Mouse (Mus musculus): Measurements from ENCODE around the gene Greb1. TPM values are rescaled to one million over a fixed set of nuclear protein-coding genes. Genes with fewer than 3 reads are reported as not detected.

Gene Greb1
- total and polyA plus RNA-seq, 3 experiments = 0.25 to 0.51 (median 0.39) TPM

DNA sequence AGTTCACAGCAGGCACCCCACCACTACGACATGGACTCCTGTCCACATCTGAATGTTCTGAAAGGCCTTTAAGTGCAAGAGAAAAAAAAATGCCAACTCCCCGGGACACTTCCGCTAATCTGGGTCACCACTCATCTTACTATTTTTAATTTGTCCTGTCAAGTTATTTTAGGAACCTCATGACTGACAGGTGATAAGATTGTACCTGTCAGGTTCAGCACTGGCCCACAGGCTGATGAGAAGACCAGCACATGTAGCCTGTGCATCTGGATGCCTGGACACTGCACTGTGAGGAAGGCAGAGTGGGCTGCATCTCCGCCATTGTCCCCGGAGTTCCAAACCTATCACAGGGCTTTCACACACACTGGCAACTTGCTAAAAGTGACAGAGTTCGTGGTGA is 150.9 kb downstream of the Greb1 start:
- Histone ChIP-seq H3K27me3 (ENCODE audit: control insufficient read depth, insufficient read depth, low read length) (no peaks in the 10 kb centered on the region), H3K4me3 (no peak overlapping the region), H3K27ac (peak overlapping the region; percentile 86), H3K79me2 (replicated peaks; ENCODE audit: control insufficient read depth, insufficient read depth, low read length) (no peaks in the 10 kb centered on the region), H3K36me3 (ENCODE audit: control insufficient read depth, insufficient read depth, low read length) (no peaks in the 10 kb centered on the region), H3K4me1 (ENCODE audit: control insufficient read depth, insufficient read depth, low read length) (peaks cover 3% of the 10 kb centered on the region), H3K9ac (ENCODE audit: low read depth, low read length) (peak overlapping the region; percentile 47)
- DNase-seq = peak in 1 of 2 experiments; percentile 36
- TF ChIP-seq CTCF (IDR thresholded peaks at IDR 0.05) = no peak
- peak; percentile 50; the same call in 1 of the 2 replicates for TF ChIP-seq POLR2A (IDR thresholded peaks at IDR 0.05; ENCODE audit: insufficient read depth, low read depth, low read length)
- peak; percentile 88 for TF ChIP-seq EP300 (IDR thresholded peaks at IDR 0.05; ENCODE audit: insufficient read depth, low read depth, low read length)
- intact Hi-C loops (cut with DNase I) = no loop called here
- 44% methylated on average over 6 of the region's 6 CpGs for WGBS

DNA sequence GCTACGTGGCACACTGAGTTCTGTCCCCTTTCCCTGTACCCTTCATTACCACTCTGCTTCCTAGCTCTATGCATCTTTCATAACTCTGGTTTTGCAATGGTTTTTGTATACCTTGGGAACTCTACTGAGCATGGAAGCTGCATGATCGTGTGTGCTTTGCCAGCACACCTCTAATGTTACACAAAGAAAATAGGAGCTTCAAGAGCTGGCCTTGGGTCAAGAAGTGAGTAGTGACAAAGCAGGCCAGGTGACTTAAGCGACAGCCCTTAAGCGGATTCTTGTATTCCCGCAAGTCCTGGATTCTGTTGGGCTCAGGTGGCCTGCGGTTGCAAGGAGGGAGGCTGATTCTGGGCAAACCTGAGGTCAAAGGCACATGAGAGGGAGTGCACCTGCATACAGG is 152.4 kb downstream of the Greb1 start:
- Histone ChIP-seq H3K4me1 (ENCODE audit: control insufficient read depth, insufficient read depth, low read length) (peaks cover 5% of the 10 kb centered on the region), H3K27me3 (ENCODE audit: control insufficient read depth, insufficient read depth, low read length) (no peaks in the 10 kb centered on the region), H3K36me3 (ENCODE audit: control insufficient read depth, insufficient read depth, low read length) (no peaks in the 10 kb centered on the region), H3K4me3 (no peak overlapping the region), H3K27ac (no peak overlapping the region), H3K9ac (ENCODE audit: low read depth, low read length) (no peak overlapping the region), H3K79me2 (replicated peaks; ENCODE audit: control insufficient read depth, insufficient read depth, low read length) (no peaks in the 10 kb centered on the region)
- DNase-seq = no peak
- 79% methylated on average over 6 of the region's 6 CpGs for WGBS
- TF ChIP-seq CTCF (IDR thresholded peaks at IDR 0.05) (no peak), POLR2A (IDR thresholded peaks at IDR 0.05; ENCODE audit: insufficient read depth, low read depth, low read length) (no peak), EP300 (IDR thresholded peaks at IDR 0.05; ENCODE audit: insufficient read depth, low read depth, low read length) (no peak)
- intact Hi-C loops (cut with DNase I) = no loop called here

DNA sequence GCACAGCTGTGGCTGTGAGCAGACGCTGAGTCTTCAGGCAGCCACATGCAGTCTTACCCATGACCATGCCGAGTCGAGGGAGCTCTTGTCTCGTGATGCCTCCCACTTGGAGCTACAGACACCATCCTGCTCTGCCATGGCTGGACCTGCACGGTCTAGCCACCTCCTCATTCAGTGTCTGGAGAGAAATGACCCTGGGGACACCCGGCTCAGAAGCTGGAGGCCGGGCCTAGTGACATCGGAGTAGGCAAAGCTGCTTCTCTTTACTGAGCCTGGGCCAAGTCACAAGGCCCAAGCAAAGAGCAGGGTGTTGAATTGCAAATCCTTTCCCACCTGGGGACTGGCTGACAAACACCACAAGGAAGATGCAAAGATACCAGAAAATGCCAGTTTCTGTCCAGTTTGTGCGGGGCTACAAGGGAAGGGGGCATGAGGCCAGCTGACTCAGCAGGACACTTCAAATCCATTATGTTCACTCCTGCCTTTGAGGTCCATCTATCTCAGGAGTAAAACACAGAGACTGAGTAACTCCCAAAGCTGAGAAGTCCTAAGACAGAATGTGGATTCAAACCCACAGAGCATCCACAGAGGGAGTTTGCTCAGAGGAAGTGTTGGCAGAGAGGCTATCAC is 153.8 kb downstream of the Greb1 start:
- H3K4me3 ChIP-seq = peak overlapping the region; percentile 46
- H3K4me1 ChIP-seq (ENCODE audit: control insufficient read depth, insufficient read depth, low read length) = peaks cover 5% of the 10 kb centered on the region
- H3K9ac ChIP-seq (ENCODE audit: low read depth, low read length) = peak overlapping the region; percentile 77
- TF ChIP-seq EP300 (IDR thresholded peaks at IDR 0.05; ENCODE audit: insufficient read depth, low read depth, low read length) = 0 out of 2 replicates have a peak, but pooled peaks have one; percentile 49
- TF ChIP-seq POLR2A (IDR thresholded peaks at IDR 0.05; ENCODE audit: insufficient read depth, low read depth, low read length) = peak; percentile 79
- TF ChIP-seq CTCF (IDR thresholded peaks at IDR 0.05) = no peak
- WGBS = 32% methylated on average over 9 of the region's 9 CpGs
- no peaks in the 10 kb centered on the region for H3K27me3 ChIP-seq (ENCODE audit: control insufficient read depth, insufficient read depth, low read length)
- H3K27ac ChIP-seq = peak overlapping the region; percentile 85
- H3K36me3 ChIP-seq (ENCODE audit: control insufficient read depth, insufficient read depth, low read length) = no peaks in the 10 kb centered on the region; the same call in 1 of the 2 replicates
- intact Hi-C loops (cut with DNase I) = no loop called here
- DNase-seq = peak; percentile 44 to 58
- H3K79me2 ChIP-seq (replicated peaks; ENCODE audit: control insufficient read depth, insufficient read depth, low read length) = no peaks in the 10 kb centered on the region

DNA sequence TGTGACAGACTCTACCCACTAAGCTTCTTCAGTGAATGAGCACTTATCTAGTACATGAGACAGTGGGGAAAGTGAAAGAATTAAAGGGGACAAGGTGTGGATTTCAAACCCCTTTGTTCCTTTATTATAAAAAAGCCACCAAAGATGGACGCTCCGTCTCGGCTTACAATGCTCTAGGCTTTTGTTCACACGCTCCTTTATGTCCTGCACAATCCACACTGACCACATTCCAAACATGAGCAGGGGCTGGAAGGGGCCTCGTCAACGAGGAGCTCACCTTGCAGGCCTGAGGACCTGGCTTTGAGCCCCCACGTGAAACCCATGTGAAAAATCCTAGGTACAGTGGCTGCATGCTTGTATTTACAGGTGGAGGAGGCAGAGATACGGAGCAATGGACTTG is 156.0 kb downstream of the Greb1 start:
- whole genome bisulfite sequencing = 56% methylated on average over 8 of the region's 8 CpGs

DNA sequence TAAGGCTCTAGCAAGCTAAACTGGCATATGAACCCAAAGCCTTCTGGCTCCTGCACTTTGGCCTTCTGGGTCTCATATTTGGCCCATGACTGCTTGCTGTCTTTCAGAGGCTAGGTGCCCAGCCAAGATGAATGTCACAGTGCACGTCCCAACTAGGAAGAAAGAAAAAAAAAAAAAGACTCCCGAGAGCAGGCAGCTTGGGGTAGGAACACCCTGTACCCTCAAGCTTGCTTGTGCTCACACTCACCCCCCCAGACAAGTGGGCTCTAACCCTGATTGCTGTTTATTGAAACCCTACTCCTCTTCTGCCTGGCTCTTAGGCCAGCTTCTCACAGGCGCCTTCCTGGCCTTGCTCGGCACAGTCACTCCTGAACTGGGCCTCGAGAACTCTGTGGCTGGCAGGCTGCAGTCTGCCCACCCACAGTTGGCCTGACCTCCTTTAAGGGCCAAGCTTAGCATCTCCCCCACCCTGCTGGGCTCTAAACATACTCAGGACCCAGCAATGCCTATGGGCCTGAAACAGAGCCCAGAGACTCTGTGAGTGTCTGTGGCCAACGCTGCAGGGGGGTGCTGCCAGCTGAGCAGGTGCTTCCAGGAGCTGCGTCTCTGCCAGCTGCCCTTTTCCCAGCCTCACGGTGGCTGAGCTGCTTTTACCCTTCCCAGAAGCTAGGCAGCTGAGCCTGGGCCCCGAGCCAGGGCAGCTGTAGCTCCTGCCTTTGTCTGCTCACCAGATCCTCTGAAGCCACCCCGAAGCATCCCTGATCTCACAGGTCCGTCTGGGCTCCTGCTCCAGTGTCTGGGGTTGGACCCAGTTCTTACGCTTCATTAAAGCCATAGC is 157.0 kb downstream of the Greb1 start:
- Histone ChIP-seq H3K79me2 (replicated peaks; ENCODE audit: control insufficient read depth, insufficient read depth, low read length) (no peaks in the 10 kb centered on the region), H3K36me3 (ENCODE audit: control insufficient read depth, insufficient read depth, low read length) (peaks cover 2% of the 10 kb centered on the region), H3K4me1 (ENCODE audit: control insufficient read depth, insufficient read depth, low read length) (peaks cover 3% of the 10 kb centered on the region), H3K27me3 (ENCODE audit: control insufficient read depth, insufficient read depth, low read length) (no peaks in the 10 kb centered on the region), H3K9ac (ENCODE audit: low read depth, low read length) (peak overlapping the region; percentile 57), H3K4me3 (no peak overlapping the region), H3K27ac (peak overlapping the region; percentile 81)
- WGBS = 35% methylated on average over 12 of the region's 12 CpGs
- intact Hi-C loops (cut with DNase I) = no loop called here
- TF ChIP-seq EP300 (IDR thresholded peaks at IDR 0.05; ENCODE audit: insufficient read depth, low read depth, low read length) = no peak
- TF ChIP-seq POLR2A (IDR thresholded peaks at IDR 0.05; ENCODE audit: insufficient read depth, low read depth, low read length) = 0 out of 2 replicates have a peak, but pooled peaks have one; percentile 15
- DNase-seq = peak; percentile 74 to 83

More for the DNA sequence above, 156.0 kb downstream of the Greb1 start:
- DNase-seq = no peak
- Histone ChIP-seq H3K9ac (ENCODE audit: low read depth, low read length) (peak overlapping the region; percentile 77), H3K27ac (peak overlapping the region; percentile 81), H3K4me3 (peak overlapping the region; percentile 32), H3K27me3 (ENCODE audit: control insufficient read depth, insufficient read depth, low read length) (no peaks in the 10 kb centered on the region), H3K4me1 (ENCODE audit: control insufficient read depth, insufficient read depth, low read length) (peaks cover 2% of the 10 kb centered on the region; the same call in 1 of the 2 replicates), H3K36me3 (ENCODE audit: control insufficient read depth, insufficient read depth, low read length) (no peaks in the 10 kb centered on the region; the same call in 1 of the 2 replicates), H3K79me2 (replicated peaks; ENCODE audit: control insufficient read depth, insufficient read depth, low read length) (no peaks in the 10 kb centered on the region)
- intact Hi-C loops (cut with DNase I) = no loop called here
- TF ChIP-seq CTCF (IDR thresholded peaks at IDR 0.05) = no peak
- no peak for TF ChIP-seq POLR2A (IDR thresholded peaks at IDR 0.05; ENCODE audit: insufficient read depth, low read depth, low read length)
- no peak for TF ChIP-seq EP300 (IDR thresholded peaks at IDR 0.05; ENCODE audit: insufficient read depth, low read depth, low read length)
